Mouse (Mus musculus): ENCODE results near the gene Pold1. TPM values are rescaled to one million over a fixed set of nuclear protein-coding genes. Genes with fewer than 3 reads are reported as not detected.

The Pold1 gene
- polyA plus RNA-seq, 1 experiment from 2014 or later: 47.8 TPM

GRCm38 (mm10) chr7:44591348-44592116, 42.9 kb upstream of the Pold1 start:
- under 1% methylated on average over 59 of the region's 60 CpGs for WGBS (ENCODE audit: insufficient replicate concordance)
- no peak for ATAC-seq (ENCODE audit: low read depth)
- H3K4me1 ChIP-seq (ENCODE audit: control insufficient read depth, low read depth, low read length): peaks cover 10% of the 10 kb centered on the region; the same call in 1 of the 2 replicates
- no peaks in the 10 kb centered on the region for H3K9me3 ChIP-seq (replicated peaks; ENCODE audit: control insufficient read depth, low read length)
- peaks cover 76% of the 10 kb centered on the region for H3K27me3 ChIP-seq (ENCODE audit: control insufficient read depth, insufficient read depth, low read depth, low read length)
- peak overlapping the region; percentile 79 for H3K4me2 ChIP-seq (ENCODE audit: low read depth, low read length)
- no peak overlapping the region for H3K9ac ChIP-seq (ENCODE audit: low read depth, low read length)
- H3K4me3 ChIP-seq (ENCODE audit: low read depth, low read length): peak overlapping the region; percentile 54
- no peaks in the 10 kb centered on the region for H3K36me3 ChIP-seq (ENCODE audit: control insufficient read depth, insufficient read depth)
- H3K27ac ChIP-seq (ENCODE audit: low read length): no peak overlapping the region

GRCm38 (mm10) chr7:44590402-44591347, 42.0 kb upstream of the Pold1 start, which contains the start of gene Kcnc3:
Gene Kcnc3, plus strand, starts transcription at chr7:44590664.
- Histone ChIP-seq H3K36me3 (ENCODE audit: control insufficient read depth, insufficient read depth) (no peaks in the 10 kb centered on the region), H3K4me2 (ENCODE audit: low read depth, low read length) (peak within 1 kb of the TSS; percentile 79), H3K9me3 (replicated peaks; ENCODE audit: control insufficient read depth, low read length) (no peaks in the 10 kb centered on the region), H3K27ac (ENCODE audit: low read length) (no peak within 1 kb of the TSS), H3K4me3 (ENCODE audit: low read depth, low read length) (peak within 1 kb of the TSS; percentile 54), H3K27me3 (ENCODE audit: control insufficient read depth, insufficient read depth, low read depth, low read length) (peaks cover 83% of the 10 kb centered on the region), H3K4me1 (ENCODE audit: control insufficient read depth, low read depth, low read length) (peaks cover 10% of the 10 kb centered on the region; the same call in 1 of the 2 replicates), H3K9ac (ENCODE audit: low read depth, low read length) (no peak within 1 kb of the TSS)
- WGBS (ENCODE audit: insufficient replicate concordance): under 1% methylated on average over 79 of the region's 80 CpGs
- peak; percentile 94 for ATAC-seq (ENCODE audit: low read depth)

GRCm38 (mm10) chr7:44589946-44590345, 41.3 kb upstream of the Pold1 start:
- H3K9ac ChIP-seq (ENCODE audit: low read depth, low read length): no peak overlapping the region
- WGBS (ENCODE audit: insufficient replicate concordance): 7% methylated on average over 13 of the region's 13 CpGs
- H3K4me2 ChIP-seq (ENCODE audit: low read depth, low read length): peak overlapping the region; percentile 19; the same call in 1 of the 2 replicates
- no peak overlapping the region for H3K27ac ChIP-seq (ENCODE audit: low read length)
- H3K9me3 ChIP-seq (replicated peaks; ENCODE audit: control insufficient read depth, low read length): no peaks in the 10 kb centered on the region
- H3K4me3 ChIP-seq (ENCODE audit: low read depth, low read length): no peak overlapping the region
- ATAC-seq (ENCODE audit: low read depth): no peak
- no peaks in the 10 kb centered on the region for H3K36me3 ChIP-seq (ENCODE audit: control insufficient read depth, insufficient read depth)
- peaks cover 91% of the 10 kb centered on the region for H3K27me3 ChIP-seq (ENCODE audit: control insufficient read depth, insufficient read depth, low read depth, low read length)
- H3K4me1 ChIP-seq (ENCODE audit: control insufficient read depth, low read depth, low read length): peaks cover 10% of the 10 kb centered on the region; the same call in 1 of the 2 replicates

GRCm38 (mm10) chr7:44589149-44589548, 40.5 kb upstream of the Pold1 start:
- WGBS (ENCODE audit: insufficient replicate concordance): 1% methylated on average over 27 of the region's 33 CpGs
- no peaks in the 10 kb centered on the region for H3K36me3 ChIP-seq (ENCODE audit: control insufficient read depth, insufficient read depth)
- H3K9ac ChIP-seq (ENCODE audit: low read depth, low read length): no peak overlapping the region
- ATAC-seq (ENCODE audit: low read depth): peak; percentile 32
- no peak overlapping the region for H3K27ac ChIP-seq (ENCODE audit: low read length)
- H3K9me3 ChIP-seq (replicated peaks; ENCODE audit: control insufficient read depth, low read length): no peaks in the 10 kb centered on the region
- H3K4me3 ChIP-seq (ENCODE audit: low read depth, low read length): peak overlapping the region; percentile 46
- H3K27me3 ChIP-seq (ENCODE audit: control insufficient read depth, insufficient read depth, low read depth, low read length): peaks cover 92% of the 10 kb centered on the region
- H3K4me1 ChIP-seq (ENCODE audit: control insufficient read depth, low read depth, low read length): peaks cover 10% of the 10 kb centered on the region; the same call in 1 of the 2 replicates
- H3K4me2 ChIP-seq (ENCODE audit: low read depth, low read length): peak overlapping the region; percentile 57

- Histone ChIP-seq H3K27ac (ENCODE audit: low read length) (no peak overlapping the region), H3K9me3 (replicated peaks; ENCODE audit: control insufficient read depth, low read length) (no peaks in the 10 kb centered on the region), H3K9ac (ENCODE audit: low read depth, low read length) (no peak overlapping the region), H3K4me3 (ENCODE audit: low read depth, low read length) (peak overlapping the region; percentile 46), H3K36me3 (ENCODE audit: control insufficient read depth, insufficient read depth) (no peaks in the 10 kb centered on the region), H3K4me1 (ENCODE audit: control insufficient read depth, low read depth, low read length) (peaks cover 10% of the 10 kb centered on the region; the same call in 1 of the 2 replicates), H3K27me3 (ENCODE audit: control insufficient read depth, insufficient read depth, low read depth, low read length) (peaks cover 86% of the 10 kb centered on the region), H3K4me2 (ENCODE audit: low read depth, low read length) (no peak overlapping the region)
- 10% methylated on average over 12 of the region's 12 CpGs for WGBS (ENCODE audit: insufficient replicate concordance)
- ATAC-seq (ENCODE audit: low read depth): no peak
These were observed 39.7 kb upstream of the Pold1 start for GRCm38 (mm10) chr7:44588338-44588737.

GRCm38 (mm10) chr7:44587676-44588075, 39.0 kb upstream of the Pold1 start:
- Histone ChIP-seq H3K9ac (ENCODE audit: low read depth, low read length) (no peak overlapping the region), H3K4me2 (ENCODE audit: low read depth, low read length) (no peak overlapping the region), H3K27me3 (ENCODE audit: control insufficient read depth, insufficient read depth, low read depth, low read length) (peaks cover 80% of the 10 kb centered on the region), H3K36me3 (ENCODE audit: control insufficient read depth, insufficient read depth) (no peaks in the 10 kb centered on the region), H3K4me1 (ENCODE audit: control insufficient read depth, low read depth, low read length) (peaks cover 10% of the 10 kb centered on the region; the same call in 1 of the 2 replicates), H3K4me3 (ENCODE audit: low read depth, low read length) (no peak overlapping the region), H3K27ac (ENCODE audit: low read length) (no peak overlapping the region), H3K9me3 (replicated peaks; ENCODE audit: control insufficient read depth, low read length) (no peaks in the 10 kb centered on the region)
- 31% methylated on average over 6 of the region's 6 CpGs for WGBS (ENCODE audit: insufficient replicate concordance)
- ATAC-seq (ENCODE audit: low read depth): no peak

GRCm38 (mm10) chr7:44586930-44587329, 38.3 kb upstream of the Pold1 start:
- Histone ChIP-seq H3K4me3 (ENCODE audit: low read depth, low read length) (no peak overlapping the region; the same call in 1 of the 2 replicates), H3K27me3 (ENCODE audit: control insufficient read depth, insufficient read depth, low read depth, low read length) (peaks cover 72% of the 10 kb centered on the region)

GRCm38 (mm10) chr7:44586518-44586917, 37.9 kb upstream of the Pold1 start:
- no peak overlapping the region for H3K4me3 ChIP-seq (ENCODE audit: low read depth, low read length)

More at GRCm38 (mm10) chr7:44586930-44587329, 38.3 kb upstream of the Pold1 start:
- H3K9me3 ChIP-seq (replicated peaks; ENCODE audit: control insufficient read depth, low read length): no peaks in the 10 kb centered on the region
- 0 out of 2 replicates have a peak overlapping the region, but pooled peaks have one; percentile 2 for H3K4me2 ChIP-seq (ENCODE audit: low read depth, low read length)
- peaks cover 10% of the 10 kb centered on the region; the same call in 1 of the 2 replicates for H3K4me1 ChIP-seq (ENCODE audit: control insufficient read depth, low read depth, low read length)
- no peak overlapping the region for H3K9ac ChIP-seq (ENCODE audit: low read depth, low read length)
- whole genome bisulfite sequencing (ENCODE audit: insufficient replicate concordance): under 1% methylated on average over 18 of the region's 18 CpGs
- no peak for ATAC-seq (ENCODE audit: low read depth)
- H3K27ac ChIP-seq (ENCODE audit: low read length): no peak overlapping the region
- no peaks in the 10 kb centered on the region for H3K36me3 ChIP-seq (ENCODE audit: control insufficient read depth, insufficient read depth)

More at GRCm38 (mm10) chr7:44586518-44586917, 37.9 kb upstream of the Pold1 start:
- Histone ChIP-seq H3K4me2 (ENCODE audit: low read depth, low read length) (0 out of 2 replicates have a peak overlapping the region, but pooled peaks have one; percentile 2), H3K27ac (ENCODE audit: low read length) (no peak overlapping the region), H3K9ac (ENCODE audit: low read depth, low read length) (no peak overlapping the region), H3K9me3 (replicated peaks; ENCODE audit: control insufficient read depth, low read length) (no peaks in the 10 kb centered on the region), H3K4me1 (ENCODE audit: control insufficient read depth, low read depth, low read length) (peaks cover 9% of the 10 kb centered on the region; the same call in 1 of the 2 replicates), H3K36me3 (ENCODE audit: control insufficient read depth, insufficient read depth) (no peaks in the 10 kb centered on the region), H3K27me3 (ENCODE audit: control insufficient read depth, insufficient read depth, low read depth, low read length) (peaks cover 68% of the 10 kb centered on the region)
- no peak for ATAC-seq (ENCODE audit: low read depth)
- WGBS (ENCODE audit: insufficient replicate concordance): 12% methylated on average over 19 of the region's 19 CpGs
